Comparison of ENCODE assay signal across 11 mouse cellular contexts in the genomic region with DNA sequence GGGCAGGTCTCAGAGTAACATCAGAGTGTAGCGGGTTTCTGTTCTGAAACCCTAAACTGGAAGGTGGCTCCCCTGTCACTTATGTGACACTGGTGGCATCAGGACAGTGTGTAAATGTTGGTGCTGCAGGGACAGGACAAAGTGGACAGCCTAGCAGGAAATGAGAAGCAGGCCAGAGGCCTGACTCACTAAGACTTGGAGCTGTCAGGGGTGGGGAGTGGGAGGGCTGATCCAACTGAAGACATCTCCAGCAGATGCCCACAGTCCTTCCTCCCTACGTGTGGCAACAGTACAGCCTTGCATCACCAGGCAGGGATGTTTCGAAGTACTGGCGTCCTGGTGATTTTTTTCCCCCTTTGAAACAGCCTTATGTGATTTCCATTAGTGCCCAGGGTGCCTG. TPM values are rescaled to one million over a fixed set of nuclear protein-coding genes. Genes with fewer than 3 reads are reported as not detected.
DNase-seq lines count a peak whose midpoint lies in the region; ATAC-seq and TF ChIP-seq lines count a peak whose summit lies in the region.
"Had no signal": no experiment of that assay in that cellular context is flagged by ENCODE, and none has a peak within 500 bp of the region (broad histone marks: within the 10 kb centered on the region; RNA-seq: fewer than 3 reads in every experiment).

No protein-coding gene starts in this region.

- H3K79me2 ChIP-seq in myocyte (ENCODE audit: control insufficient read depth, insufficient read depth), result peaks cover 8% of the 10 kb centered on the region

- H3K27me3 ChIP-seq in limb, embryonic 13.5 days, result peaks cover 24% of the 10 kb centered on the region
- H3K27me3 ChIP-seq in myocyte (ENCODE audit: control insufficient read depth, insufficient read depth, insufficient read length), result no peaks in the 10 kb centered on the region
- H3K27me3 ChIP-seq in forebrain, embryonic 10.5 days (ENCODE audit: poor library complexity, severe bottlenecking), result peaks cover 57% of the 10 kb centered on the region
- H3K27me3 ChIP-seq in midbrain, embryonic 15.5 days (replicated peaks), result peaks cover 38% of the 10 kb centered on the region

- peak; percentile 43 for TF ChIP-seq POLR2A in myocyte (IDR thresholded peaks at IDR 0.05; ENCODE audit: insufficient read length, low read depth)

- no peak overlapping the region for H3ac ChIP-seq in myocyte (ENCODE audit: control insufficient read depth, insufficient read length)

- no peak for ATAC-seq in limb, embryonic 13.5 days (ENCODE audit: low FRiP score, low read depth)
- ATAC-seq in midbrain, embryonic 15.5 days (replicated peaks), result no peak

- intact Hi-C loops in left cerebral cortex, postnatal 10 days (cut with DNase I), result no loop called here

- H3K4me1 ChIP-seq in limb, embryonic 13.5 days, result peaks cover 59% of the 10 kb centered on the region
- H3K4me1 ChIP-seq in forebrain, embryonic 10.5 days, result peaks cover 36% of the 10 kb centered on the region
- H3K4me1 ChIP-seq in midbrain, embryonic 15.5 days, result peaks cover 13% of the 10 kb centered on the region

- peak overlapping the region; percentile 95 for H3K27ac ChIP-seq in limb, embryonic 13.5 days
- no peak overlapping the region for H3K27ac ChIP-seq in forebrain, embryonic 10.5 days
- no peak overlapping the region for H3K27ac ChIP-seq in midbrain, embryonic 15.5 days

- peak; percentile 21 for DNase-seq in kidney, postnatal 10 days
- DNase-seq in kidney, postnatal 25 days, result no peak
- peak; percentile 63 for DNase-seq in adrenal gland, postnatal 14 days
- DNase-seq in forebrain, embryonic 10.5 days (ENCODE audit: extremely low spot score, low spot score), result no peak
- DNase-seq in left cerebral cortex, postnatal 10 days (ENCODE audit: extremely low spot score in 1 of 2, low spot score in 2 of 2), result no peak
- DNase-seq: cerebellum, postnatal 36 days had no signal

- WGBS in limb, embryonic 13.5 days, result 61% methylated on average over 4 of the region's 4 CpGs
- 79% methylated on average over 4 of the region's 4 CpGs for WGBS in forebrain, embryonic 10.5 days
- 84% methylated on average over 4 of the region's 4 CpGs for WGBS in midbrain, embryonic 15.5 days

- peak overlapping the region; percentile 13; the same call in 1 of the 2 replicates for H3K4me3 ChIP-seq in limb, embryonic 13.5 days
- no peak overlapping the region for H3K4me3 ChIP-seq in myocyte
- no peak overlapping the region for H3K4me3 ChIP-seq in forebrain, embryonic 10.5 days
- H3K4me3 ChIP-seq in midbrain, embryonic 15.5 days, result no peak overlapping the region

- H3K36me3 ChIP-seq in limb, embryonic 13.5 days, result peaks cover 22% of the 10 kb centered on the region
- H3K36me3 ChIP-seq in myocyte (ENCODE audit: control insufficient read depth, insufficient read depth), result peaks cover 6% of the 10 kb centered on the region
- H3K36me3 ChIP-seq in forebrain, embryonic 10.5 days (replicated peaks), result no peaks in the 10 kb centered on the region
- no peaks in the 10 kb centered on the region for H3K36me3 ChIP-seq in midbrain, embryonic 15.5 days (replicated peaks)

- H3K4me2 ChIP-seq in limb, embryonic 13.5 days (replicated peaks), result peak overlapping the region; percentile 60
- peak overlapping the region; percentile 76 for H3K4me2 ChIP-seq in myocyte (ENCODE audit: low read depth)
- no peak overlapping the region for H3K4me2 ChIP-seq in midbrain, embryonic 15.5 days

- H3K9me3 ChIP-seq in limb, embryonic 13.5 days, result no peaks in the 10 kb centered on the region
- H3K9me3 ChIP-seq in forebrain, embryonic 10.5 days, result no peaks in the 10 kb centered on the region
- H3K9me3 ChIP-seq in midbrain, embryonic 15.5 days, result no peaks in the 10 kb centered on the region

- H3K9ac ChIP-seq in limb, embryonic 13.5 days, result peak overlapping the region; percentile 43; the same call in 1 of the 2 replicates
- no peak overlapping the region for H3K9ac ChIP-seq in midbrain, embryonic 15.5 days

TF ChIP-seq in myocyte, 11 proteins besides CTCF, POLR2A, EP300 and RAD21:
- TF ChIP-seq POLR2AphosphoS2 (IDR thresholded peaks at IDR 0.05; ENCODE audit: insufficient read length, low read depth) (peak; percentile 44), CEBPB (IDR thresholded peaks at IDR 0.05; ENCODE audit: insufficient read depth, poor library complexity, severe bottlenecking) (peak; percentile 78), TCF3 (IDR thresholded peaks at IDR 0.05; ENCODE audit: insufficient read length, low read depth) (no peak)

RNA-seq across cellular contexts. Expression of gene Tmem63a, which starts 2.4 kb away (rescaled TPM):
- total RNA-seq in adrenal gland, postnatal 14 days (2021), result 44.4 and 56.2 TPM in 2 replicates
- polyA plus RNA-seq in limb, embryonic 13.5 days (2015; fragmentation: Nextera tagmentation; extraction: Ambion mirVana), result 16.2 and 17.7 TPM in 2 replicates
- polyA plus RNA-seq in myocyte (2012; fragmentation: generic; extraction: Trizol), result 45.5 TPM
- polyA plus RNA-seq in forebrain, embryonic 10.5 days (2016; fragmentation: Nextera tagmentation; extraction: Ambion mirVana), result 2.1 and 2.2 TPM in 2 replicates
- 1 to 10 TPM; 4.2 to 5.3 TPM for total RNA-seq in left cerebral cortex, postnatal 10 days (2021)
- polyA plus RNA-seq in midbrain, embryonic 15.5 days (2015; fragmentation: Nextera tagmentation; extraction: Ambion mirVana), result 1.4 and 1.8 TPM in 2 replicates

RNA-seq across cellular contexts. Expression of gene Lefty1, which starts 9.7 kb away (rescaled TPM):
- total RNA-seq in adrenal gland, postnatal 14 days (2021), result 1.3 and 1.6 TPM in 2 replicates
- polyA plus RNA-seq in limb, embryonic 13.5 days (2015; fragmentation: Nextera tagmentation; extraction: Ambion mirVana), result 1.8 and 2.2 TPM in 2 replicates
- polyA plus RNA-seq in myocyte (2012; fragmentation: generic; extraction: Trizol), result 2.9 TPM
- polyA plus RNA-seq in forebrain, embryonic 10.5 days (2016; fragmentation: Nextera tagmentation; extraction: Ambion mirVana), result 0.34 and 0.69 TPM in 2 replicates
- 1 to 10 TPM; 1.5 to 2.6 TPM for total RNA-seq in left cerebral cortex, postnatal 10 days (2021)
- polyA plus RNA-seq in midbrain, embryonic 15.5 days (2015; fragmentation: Nextera tagmentation; extraction: Ambion mirVana), result 0.22 and 0.28 TPM in 2 replicates
- polyA plus RNA-seq: neural tube, embryonic 14.5 days had no signal

RNA-seq across cellular contexts. Expression of gene Pycr2, which starts 40.5 kb away (rescaled TPM):
- 29.9 and 38.0 TPM in 2 replicates for total RNA-seq in adrenal gland, postnatal 14 days (2021)
- 112 and 113 TPM in 2 replicates for polyA plus RNA-seq in limb, embryonic 13.5 days (2015; fragmentation: Nextera tagmentation; extraction: Ambion mirVana)
- 52.6 TPM for polyA plus RNA-seq in myocyte (2012; fragmentation: generic; extraction: Trizol)
- polyA plus RNA-seq in forebrain, embryonic 10.5 days (2016; fragmentation: Nextera tagmentation; extraction: Ambion mirVana), result 149 and 153 TPM in 2 replicates
- 10 to 100 TPM; 25.3 to 27.8 TPM for total RNA-seq in left cerebral cortex, postnatal 10 days (2021)
- polyA plus RNA-seq in midbrain, embryonic 15.5 days (2015; fragmentation: Nextera tagmentation; extraction: Ambion mirVana), result 76.7 and 79.8 TPM in 2 replicates

RNA-seq across cellular contexts. Expression of gene Lefty2, which starts 51.6 kb away (rescaled TPM):
- 0.30 TPM in 1 of 2 replicates, not detected in the other for total RNA-seq in adrenal gland, postnatal 14 days (2021)
- polyA plus RNA-seq in limb, embryonic 13.5 days (2015; fragmentation: Nextera tagmentation; extraction: Ambion mirVana), result 0.27 TPM in 2 replicates
- not detected for polyA plus RNA-seq in myocyte (2012; fragmentation: generic; extraction: Trizol)
- polyA plus RNA-seq in forebrain, embryonic 10.5 days (2016; fragmentation: Nextera tagmentation; extraction: Ambion mirVana), result not detected in 2 replicates
- 10 to 100 TPM; 10.9 to 12.4 TPM for total RNA-seq in left cerebral cortex, postnatal 10 days (2021)
- polyA plus RNA-seq in midbrain, embryonic 15.5 days (2015; fragmentation: Nextera tagmentation; extraction: Ambion mirVana), result 2.4 and 2.5 TPM in 2 replicates
- polyA plus RNA-seq: heart, embryonic 14.5 days had no signal

Comparison
In these comparisons a context has a peak if more than half of its experiments do, and no peak if none do; other contexts are left out.
1. DNase-seq: peak in kidney, postnatal 10 days (single experiment) and adrenal gland, postnatal 14 days (single experiment); none in kidney, postnatal 25 days (0 of 2), forebrain, embryonic 10.5 days (single experiment) and left cerebral cortex, postnatal 10 days (0 of 2).